Mouse (Mus musculus) neural tube, embryonic 15.5 days (tissue): ENCODE results near the gene Popdc2. TPM values are rescaled to one million over a fixed set of nuclear protein-coding genes. Genes with fewer than 3 reads are reported as not detected.

Experiments used
- ATAC-seq: fragments of 200-750 bp; cut with Nextera tagmentation; 2 replicates; pipeline ENCODE4 v1.8.0; 2017; ENCODE audit warnings: mild to moderate bottlenecking, moderate TSS enrichment, moderate library complexity; ENCODE audit not compliant: low FRiP score
- H3K27ac ChIP-seq: fragments of 300-500 bp; sonication (generic); replicated peaks from 2 replicates; pipeline ENCODE4 v1.5.1; 2015; ENCODE audit warnings: mild to moderate bottlenecking, inconsistent platforms
- H3K27me3 ChIP-seq: fragments of 300-500 bp; sonication (generic); replicated peaks from 2 replicates; pipeline ENCODE4 v1.6.1; 2015; ENCODE audit warnings: inconsistent platforms
- H3K36me3 ChIP-seq: fragments of 300-500 bp; sonication (generic); 2 replicates; pipeline ENCODE4 v1.6.1; 2015; ENCODE audit warnings: inconsistent platforms
- H3K4me1 ChIP-seq: fragments of 300-500 bp; sonication (generic); 2 replicates; pipeline ENCODE4 v1.6.1; 2015; ENCODE audit warnings: inconsistent platforms
- H3K4me2 ChIP-seq: fragments of 300-500 bp; sonication (generic); 2 replicates; pipeline ENCODE4 v1.6.1; 2015; ENCODE audit warnings: inconsistent platforms, mild to moderate bottlenecking, moderate library complexity
- H3K4me3 ChIP-seq: fragments of 300-500 bp; sonication (generic); replicated peaks from 2 replicates; pipeline ENCODE4 v1.5.1; 2015; ENCODE audit warnings: mild to moderate bottlenecking, inconsistent platforms
- H3K9ac ChIP-seq: fragments of 300-500 bp; sonication (generic); replicated peaks from 2 replicates; pipeline ENCODE4 v1.6.1; 2015; ENCODE audit warnings: mild to moderate bottlenecking, inconsistent platforms
- H3K9me3 ChIP-seq: fragments of 300-500 bp; sonication (generic); replicated peaks from 2 replicates; pipeline ENCODE4 v1.6.1; 2016; ENCODE audit warnings: inconsistent platforms
- WGBS: fragments of 180-500 bp; shearing (Covaris S2); methylation state at CpG from one replicate; pipeline ENCODE4 v1.1.7; 2015; ENCODE audit warnings: mixed read lengths; 5-methylcytosine and 5-hydroxymethylcytosine counted together
- polyA plus RNA-seq: library from polyadenylated mRNA; unstranded; fragments of >200 nt; fragmentation: Nextera tagmentation; extraction: Ambion mirVana; gene quantifications from 2 replicates; pipeline ENCODE4 v1.2.1, GENCODE M21; 2015

Gene Popdc2
- polyA plus RNA-seq, 1 experiment from 2014 or later, result 1.0 TPM

DNA sequence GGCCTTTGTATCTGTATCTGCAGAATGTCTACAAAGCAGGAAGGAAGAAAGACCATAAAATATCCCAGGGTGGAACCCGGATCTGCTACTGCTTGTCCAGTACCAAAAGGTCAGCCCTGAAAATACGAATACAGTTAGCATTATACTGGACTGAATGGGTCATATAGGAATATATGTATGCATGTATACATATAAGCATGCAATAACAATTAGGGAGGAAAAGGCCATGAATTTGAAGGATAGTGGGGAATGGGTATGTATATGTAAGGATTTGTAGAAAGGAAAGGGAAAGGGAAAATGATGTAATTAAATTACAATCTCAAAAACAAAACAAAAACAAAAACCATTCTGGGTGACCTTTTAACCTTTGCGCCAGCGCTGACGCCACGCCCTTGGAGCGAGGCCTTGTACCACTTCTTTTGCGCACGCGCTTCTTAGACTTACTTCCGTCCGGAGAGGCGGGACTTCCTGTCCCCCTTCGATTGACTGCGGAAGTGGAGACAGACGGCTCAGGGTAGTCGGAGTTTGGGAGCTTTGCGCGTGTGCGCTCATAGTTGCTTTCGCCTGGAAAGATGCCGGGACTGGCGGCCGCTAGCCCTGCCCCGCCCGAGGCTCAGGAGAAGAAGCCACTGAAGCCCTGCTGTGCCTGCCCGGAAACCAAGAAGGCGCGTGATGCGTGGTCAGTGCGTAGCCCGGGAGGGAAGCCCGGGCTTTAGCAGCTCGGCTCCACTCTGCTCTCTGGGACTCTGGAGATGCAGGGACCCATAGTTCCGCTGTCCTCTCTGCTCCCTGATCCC, 15.3 kb upstream of the Popdc2 start, which contains the start of the genes Cox17 and Gm21987:
Cox17 (plus strand) TSS at position 463 of the 797 bp plus-strand sequence.
Gm21987 (plus strand) TSS at position 512 of the 797 bp plus-strand sequence.
- 3% methylated on average over 35 of the region's 35 CpGs for WGBS
- Histone ChIP-seq H3K9ac (peak within 1 kb of the TSS; percentile 80), H3K4me3 (peak within 1 kb of the TSS; percentile 86), H3K9me3 (no peaks in the 10 kb centered on the region), H3K27me3 (no peaks in the 10 kb centered on the region), H3K36me3 (peaks cover 20% of the 10 kb centered on the region), H3K27ac (peak within 1 kb of the TSS; percentile 88), H3K4me1 (peaks cover 16% of the 10 kb centered on the region), H3K4me2 (peak within 1 kb of the TSS; percentile 66)
- ATAC-seq, result peak; percentile 98

DNA sequence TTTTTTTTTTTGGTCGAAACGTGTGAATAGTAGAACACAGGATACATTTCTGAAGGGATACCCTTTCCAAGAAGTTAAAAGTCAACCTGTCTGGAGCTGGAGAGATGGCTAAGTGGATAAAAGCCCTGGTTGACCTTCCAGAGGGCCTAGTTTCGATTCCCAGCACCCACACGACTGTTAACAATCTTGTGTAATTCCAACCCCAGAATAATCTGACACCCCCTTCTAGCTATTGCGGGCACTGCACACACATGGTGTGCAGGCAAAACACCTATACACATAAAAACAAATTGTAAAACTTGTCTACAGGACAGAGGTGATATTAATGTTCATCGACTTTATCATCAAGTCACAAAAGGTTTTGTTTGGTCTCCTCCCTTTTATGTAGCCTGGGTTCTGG, 14.4 kb upstream of the Popdc2 start:
- Histone ChIP-seq H3K27me3 (no peaks in the 10 kb centered on the region), H3K9ac (peak overlapping the region; percentile 80)
- WGBS, result 65% methylated on average over 6 of the region's 6 CpGs

DNA sequence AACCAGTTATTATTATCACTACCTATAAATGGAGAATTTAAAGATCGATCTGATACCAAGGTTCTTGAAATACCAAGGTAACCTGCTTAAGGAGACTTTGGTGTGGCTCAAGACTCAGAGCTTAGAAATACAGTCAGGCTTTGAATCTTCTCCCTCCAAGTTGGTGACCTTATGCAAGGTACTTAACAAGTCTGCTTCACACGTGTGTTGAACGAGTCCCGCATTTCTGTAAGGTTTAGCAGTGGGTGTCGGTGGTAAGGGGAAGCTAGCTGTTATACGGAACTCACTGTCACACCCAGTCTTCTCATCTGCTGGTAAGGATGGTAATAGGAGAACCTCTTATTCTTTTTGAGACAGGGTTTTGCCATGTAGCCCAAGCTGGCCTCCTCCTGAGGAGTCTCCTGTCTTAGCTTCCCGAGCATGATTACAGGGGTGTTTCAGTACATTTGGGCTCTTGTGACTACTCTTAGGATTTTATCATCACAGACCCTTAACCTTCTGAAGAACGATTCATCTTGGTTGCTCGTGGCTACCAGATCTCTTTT, 13.7 kb upstream of the Popdc2 start:
- ATAC-seq, result no peak

More for the DNA sequence above, 14.4 kb upstream of the Popdc2 start:
- no peak for ATAC-seq
- H3K9me3 ChIP-seq, result no peaks in the 10 kb centered on the region
- H3K4me3 ChIP-seq, result peak overlapping the region; percentile 86
- peak overlapping the region; percentile 66 for H3K4me2 ChIP-seq
- H3K27ac ChIP-seq, result no peak overlapping the region
- H3K4me1 ChIP-seq, result peaks cover 13% of the 10 kb centered on the region
- peaks cover 26% of the 10 kb centered on the region for H3K36me3 ChIP-seq

DNA sequence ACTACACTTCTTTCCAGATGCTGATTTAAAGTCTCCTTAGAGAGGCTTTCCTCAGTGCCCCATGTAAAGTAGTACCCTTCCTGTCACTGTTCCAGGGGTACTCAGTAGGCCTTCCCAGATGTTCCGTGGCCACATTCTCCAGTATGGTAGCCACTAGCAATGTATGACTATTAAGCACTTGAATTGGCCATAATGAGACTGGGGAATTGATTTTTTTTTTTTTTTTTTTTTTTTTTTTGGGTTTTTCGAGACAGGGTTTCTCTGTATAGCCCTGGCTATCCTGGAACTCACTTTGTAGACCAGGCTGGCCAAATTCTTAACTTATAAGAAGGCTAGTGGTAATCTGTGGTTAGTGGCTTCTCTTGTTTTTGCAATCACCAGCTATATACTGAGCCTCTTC, 12.1 kb upstream of the Popdc2 start:
- Histone ChIP-seq H3K4me1 (peaks cover 13% of the 10 kb centered on the region), H3K9me3 (no peaks in the 10 kb centered on the region), H3K4me3 (no peak overlapping the region), H3K9ac (no peak overlapping the region), H3K4me2 (no peak overlapping the region), H3K27ac (no peak overlapping the region), H3K36me3 (peaks cover 26% of the 10 kb centered on the region), H3K27me3 (no peaks in the 10 kb centered on the region)
- ATAC-seq, result no peak
- WGBS, result 95% methylated on average over 2 of the region's 2 CpGs

More for the DNA sequence above, 13.7 kb upstream of the Popdc2 start:
- no peaks in the 10 kb centered on the region for H3K27me3 ChIP-seq
- no peak overlapping the region for H3K4me3 ChIP-seq
- H3K4me1 ChIP-seq, result peaks cover 13% of the 10 kb centered on the region
- H3K9ac ChIP-seq, result no peak overlapping the region
- H3K4me2 ChIP-seq, result no peak overlapping the region
- peaks cover 26% of the 10 kb centered on the region for H3K36me3 ChIP-seq
- no peaks in the 10 kb centered on the region for H3K9me3 ChIP-seq
- H3K27ac ChIP-seq, result no peak overlapping the region
- WGBS, result 90% methylated on average over 9 of the region's 9 CpGs

DNA sequence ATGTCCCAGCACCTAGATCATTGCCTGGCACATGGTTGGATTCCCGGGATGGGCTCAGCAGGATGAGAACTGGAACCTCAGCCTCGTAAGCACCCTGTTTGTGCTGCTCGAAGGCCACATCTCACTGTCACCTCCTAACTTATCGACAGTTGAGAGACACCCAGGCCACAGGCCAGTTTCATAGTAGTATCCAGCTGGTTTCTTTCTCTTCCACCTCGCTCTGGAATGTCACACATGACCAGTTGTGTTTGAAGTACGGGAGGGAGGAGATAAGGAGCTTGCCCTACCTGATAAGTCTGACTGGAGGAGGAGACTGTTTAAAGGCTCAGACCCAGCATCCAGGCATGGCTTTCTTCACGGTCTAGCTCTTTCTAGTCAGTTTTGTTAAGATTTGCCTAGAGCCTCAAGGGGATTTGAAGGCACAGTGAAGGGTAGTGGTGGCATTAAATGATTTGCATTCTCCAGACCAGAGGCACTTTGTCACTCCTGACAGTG, 11.6 kb upstream of the Popdc2 start:
- Histone ChIP-seq H3K9ac (no peak overlapping the region), H3K27me3 (no peaks in the 10 kb centered on the region), H3K4me3 (no peak overlapping the region), H3K4me1 (peaks cover 13% of the 10 kb centered on the region), H3K27ac (no peak overlapping the region), H3K4me2 (no peak overlapping the region), H3K9me3 (no peaks in the 10 kb centered on the region), H3K36me3 (peaks cover 26% of the 10 kb centered on the region)
- ATAC-seq, result no peak
- 90% methylated on average over 7 of the region's 7 CpGs for WGBS

DNA sequence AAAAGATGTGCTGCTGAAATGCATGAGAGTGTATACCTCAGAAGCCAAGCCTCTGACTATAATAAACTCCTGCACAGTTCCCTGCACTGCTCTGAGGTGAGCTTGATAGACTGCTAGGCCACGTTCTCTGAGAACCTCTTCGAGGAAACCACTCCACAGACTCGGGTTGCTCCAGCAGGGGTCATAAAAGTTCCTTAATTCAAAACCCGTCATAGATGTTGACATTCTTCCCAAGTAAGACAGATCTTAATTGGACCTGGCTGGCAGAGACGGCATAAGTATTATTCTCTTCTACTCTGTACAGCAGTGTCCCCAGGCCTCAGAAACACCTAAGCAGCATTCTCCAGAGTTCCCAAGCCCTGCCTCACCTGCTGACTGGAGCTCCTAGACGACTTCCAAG, 11.1 kb upstream of the Popdc2 start:
- Histone ChIP-seq H3K4me2 (no peak overlapping the region), H3K27ac (no peak overlapping the region), H3K9ac (no peak overlapping the region), H3K36me3 (peaks cover 27% of the 10 kb centered on the region), H3K4me3 (no peak overlapping the region), H3K4me1 (peaks cover 13% of the 10 kb centered on the region), H3K9me3 (no peaks in the 10 kb centered on the region), H3K27me3 (no peaks in the 10 kb centered on the region)
- WGBS, result 85% methylated on average over 6 of the region's 6 CpGs
- no peak for ATAC-seq

DNA sequence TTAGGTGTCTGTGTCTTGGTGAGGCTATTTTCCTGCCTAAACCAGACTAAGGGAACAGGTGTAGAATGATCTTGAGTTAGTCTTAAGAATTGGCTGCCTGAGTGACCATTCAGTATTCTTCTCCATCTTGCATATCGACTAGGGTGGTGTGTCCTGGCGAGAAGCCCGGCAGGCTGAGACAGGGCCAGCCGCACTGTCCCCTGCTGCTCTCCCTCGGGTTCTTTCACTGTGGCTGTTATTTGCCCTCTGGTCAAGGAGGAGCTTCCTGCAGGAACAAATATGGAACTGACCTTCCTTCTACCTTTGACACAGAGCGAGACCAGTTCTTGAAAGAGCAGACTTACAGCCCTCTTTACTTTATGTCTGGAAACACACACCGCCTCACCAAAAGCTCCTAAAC, 10.0 kb upstream of the Popdc2 start:
- 79% methylated on average over 7 of the region's 7 CpGs for WGBS
- H3K36me3 ChIP-seq, result peaks cover 28% of the 10 kb centered on the region
- no peak for ATAC-seq
- H3K9ac ChIP-seq, result no peak overlapping the region
- no peaks in the 10 kb centered on the region for H3K9me3 ChIP-seq
- no peak overlapping the region for H3K4me3 ChIP-seq
- H3K4me2 ChIP-seq, result no peak overlapping the region
- peaks cover 10% of the 10 kb centered on the region for H3K4me1 ChIP-seq
- no peaks in the 10 kb centered on the region for H3K27me3 ChIP-seq
- no peak overlapping the region for H3K27ac ChIP-seq

DNA sequence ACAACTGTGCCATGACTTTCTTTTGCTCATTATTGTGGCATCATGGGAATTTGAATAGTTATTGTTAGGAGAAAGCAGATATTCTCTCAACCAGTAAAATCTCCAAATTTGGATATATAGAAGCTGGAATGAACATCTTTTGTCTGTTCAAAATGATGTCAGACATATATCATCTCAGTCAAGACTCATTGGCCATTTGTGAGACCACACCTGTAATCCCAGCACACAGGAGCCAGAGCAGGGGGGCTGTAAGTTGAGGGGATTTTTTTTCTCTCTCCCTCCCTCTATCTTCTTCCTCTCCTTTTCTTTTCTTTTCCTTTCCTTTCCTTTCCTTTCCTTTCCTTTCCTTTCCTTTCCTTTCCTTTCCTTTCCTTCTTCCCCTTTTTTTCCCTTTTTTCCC, 9.2 kb upstream of the Popdc2 start:
- no peak overlapping the region for H3K4me2 ChIP-seq
- no peaks in the 10 kb centered on the region for H3K27me3 ChIP-seq
- peaks cover 5% of the 10 kb centered on the region for H3K4me1 ChIP-seq
- H3K36me3 ChIP-seq, result peaks cover 28% of the 10 kb centered on the region
- no peak overlapping the region for H3K4me3 ChIP-seq
- no peak overlapping the region for H3K9ac ChIP-seq
- no peak overlapping the region for H3K27ac ChIP-seq
- no peaks in the 10 kb centered on the region for H3K9me3 ChIP-seq
- ATAC-seq, result no peak

DNA sequence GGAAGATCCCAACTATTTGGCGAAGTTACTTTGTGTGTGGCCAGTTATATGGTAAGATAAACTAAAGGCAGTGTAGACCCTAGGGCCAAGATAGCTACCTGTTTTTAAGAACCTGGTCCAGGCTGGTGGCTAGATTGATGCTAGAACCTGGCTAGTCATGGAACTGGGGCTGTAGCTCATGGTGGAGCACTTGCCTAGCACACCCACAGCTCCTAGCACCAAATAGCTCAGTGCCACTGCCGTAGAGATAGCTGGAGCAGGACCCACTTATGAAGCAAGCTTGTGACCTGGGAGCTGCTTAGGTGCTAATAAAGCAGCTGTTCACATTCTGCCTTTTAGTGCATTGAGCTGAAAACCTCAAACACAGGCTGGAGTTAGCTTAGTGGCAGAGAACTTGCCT, 8.4 kb upstream of the Popdc2 start:
- H3K9ac ChIP-seq, result no peak overlapping the region
- H3K27ac ChIP-seq, result no peak overlapping the region
- no peaks in the 10 kb centered on the region for H3K4me1 ChIP-seq
- ATAC-seq, result no peak
- no peak overlapping the region for H3K4me2 ChIP-seq
- H3K27me3 ChIP-seq, result no peaks in the 10 kb centered on the region
- WGBS, result 98% methylated on average over 2 of the region's 2 CpGs
- no peaks in the 10 kb centered on the region for H3K9me3 ChIP-seq
- peaks cover 28% of the 10 kb centered on the region for H3K36me3 ChIP-seq
- no peak overlapping the region for H3K4me3 ChIP-seq

DNA sequence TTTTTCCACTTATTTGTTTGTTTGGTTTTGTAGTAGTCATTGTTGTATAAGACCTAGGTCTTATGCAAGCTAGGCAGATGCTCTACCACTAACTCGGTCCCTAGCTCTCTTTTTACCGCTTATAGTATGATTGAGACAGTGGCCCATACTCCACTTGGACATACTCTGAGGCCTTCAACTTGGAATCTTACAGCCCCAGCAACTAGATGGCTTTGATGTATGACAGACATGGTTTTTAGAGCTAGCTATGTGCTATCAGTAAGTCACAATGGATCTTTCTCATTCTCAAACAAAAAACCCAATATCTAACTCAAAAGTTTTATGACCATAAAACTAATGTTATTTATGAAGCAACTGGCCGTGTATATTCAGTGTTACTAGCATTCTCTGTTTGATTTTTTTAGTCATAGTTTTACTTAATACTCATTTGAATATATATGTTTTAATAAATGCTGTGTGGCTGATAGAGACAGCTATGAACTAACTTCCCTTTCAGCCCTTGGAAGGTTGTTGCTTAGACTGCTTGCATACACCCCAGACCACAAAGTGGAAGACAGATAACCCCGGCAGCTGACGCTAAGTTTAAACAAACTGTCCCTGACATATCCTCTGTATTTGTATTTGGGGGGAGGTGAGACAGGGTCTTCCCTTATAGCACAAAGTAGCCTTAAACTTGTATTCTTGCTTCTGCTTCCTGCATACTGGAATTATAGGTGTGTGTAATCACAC, 7.7 kb upstream of the Popdc2 start:
- H3K4me2 ChIP-seq, result no peak overlapping the region
- 90% methylated on average over 5 of the region's 5 CpGs for WGBS

DNA sequence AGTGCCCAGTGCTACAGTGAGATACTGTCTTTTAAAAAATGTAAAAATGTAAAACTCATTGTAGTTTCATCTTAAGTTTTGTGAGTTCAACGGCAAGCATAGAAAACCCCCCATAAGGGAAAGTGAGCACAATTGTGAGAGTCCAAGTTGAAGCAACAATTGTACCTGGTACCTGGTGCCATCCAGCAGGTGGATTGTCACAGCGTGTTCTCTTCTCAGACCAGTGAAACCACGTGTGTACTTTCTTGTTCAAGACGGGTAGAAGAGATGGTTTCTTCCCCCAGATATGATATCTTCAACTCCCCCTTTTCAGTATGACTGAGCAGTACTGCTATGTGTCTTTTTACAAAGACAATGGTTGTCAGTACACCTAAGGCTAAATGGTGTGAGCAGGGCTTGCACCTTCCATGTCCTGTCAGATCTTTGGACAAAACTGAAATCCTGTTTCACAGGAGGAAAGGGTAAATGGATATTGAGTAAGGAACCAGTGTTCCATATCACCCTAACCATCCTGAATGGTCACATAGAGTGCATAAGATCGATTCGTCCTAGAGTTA, 3.7 kb upstream of the Popdc2 start:
- Histone ChIP-seq H3K4me2 (no peak overlapping the region), H3K36me3 (peaks cover 2% of the 10 kb centered on the region; the same call in 1 of the 2 replicates), H3K4me1 (no peaks in the 10 kb centered on the region), H3K27ac (no peak overlapping the region), H3K9ac (no peak overlapping the region), H3K9me3 (no peaks in the 10 kb centered on the region), H3K4me3 (no peak overlapping the region), H3K27me3 (no peaks in the 10 kb centered on the region)
- no peak for ATAC-seq
- WGBS, result 91% methylated on average over 6 of the region's 6 CpGs

More for the DNA sequence above, 7.7 kb upstream of the Popdc2 start:
- Histone ChIP-seq H3K27ac (no peak overlapping the region), H3K4me3 (no peak overlapping the region), H3K4me1 (no peaks in the 10 kb centered on the region), H3K27me3 (no peaks in the 10 kb centered on the region), H3K36me3 (peaks cover 25% of the 10 kb centered on the region), H3K9me3 (no peaks in the 10 kb centered on the region), H3K9ac (no peak overlapping the region)
- ATAC-seq, result no peak
